Mouse (Mus musculus) kidney, adult 2 months (tissue): ENCODE results near the gene Wnt9b.

Experiments used
- CTCF ChIP-seq: fragments of 200-500 bp; conservative IDR thresholded peaks from 2 replicates; pipeline ENCODE4 v1.5.1; 2011; ENCODE audit warnings: low read depth, mild to moderate bottlenecking, control low read depth, low read length, moderate library complexity, mixed read lengths; ENCODE audit not compliant: insufficient read depth, insufficient read length
- POLR2A ChIP-seq: fragments of 200-500 bp; IDR thresholded peaks from one replicate; pipeline ENCODE4 v1.6.1; 2011; ENCODE audit warnings: low read depth, low read length, control low read depth

- TF ChIP-seq CTCF = no peak
- TF ChIP-seq POLR2A = no peak
Measured at GRCm38 (mm10) chr11:103734411-103735045, 15.1 kb downstream of the Wnt9b start.
